Mouse (Mus musculus) bone marrow macrophage, adult 2 months (primary cell): Measurements from ENCODE around the gene Gnb2.

Experiments
- CTCF ChIP-seq: IDR thresholded peaks from 2 replicates; pipeline ENCODE4 v1.5.1; 2012; ENCODE audit warnings: low read depth, mild to moderate bottlenecking, low read length, moderate library complexity
- POLR2A ChIP-seq: IDR thresholded peaks from 2 replicates; pipeline ENCODE4 v1.6.1; 2012; ENCODE audit warnings: mild to moderate bottlenecking, low read depth, low read length, borderline replicate concordance

DNA sequence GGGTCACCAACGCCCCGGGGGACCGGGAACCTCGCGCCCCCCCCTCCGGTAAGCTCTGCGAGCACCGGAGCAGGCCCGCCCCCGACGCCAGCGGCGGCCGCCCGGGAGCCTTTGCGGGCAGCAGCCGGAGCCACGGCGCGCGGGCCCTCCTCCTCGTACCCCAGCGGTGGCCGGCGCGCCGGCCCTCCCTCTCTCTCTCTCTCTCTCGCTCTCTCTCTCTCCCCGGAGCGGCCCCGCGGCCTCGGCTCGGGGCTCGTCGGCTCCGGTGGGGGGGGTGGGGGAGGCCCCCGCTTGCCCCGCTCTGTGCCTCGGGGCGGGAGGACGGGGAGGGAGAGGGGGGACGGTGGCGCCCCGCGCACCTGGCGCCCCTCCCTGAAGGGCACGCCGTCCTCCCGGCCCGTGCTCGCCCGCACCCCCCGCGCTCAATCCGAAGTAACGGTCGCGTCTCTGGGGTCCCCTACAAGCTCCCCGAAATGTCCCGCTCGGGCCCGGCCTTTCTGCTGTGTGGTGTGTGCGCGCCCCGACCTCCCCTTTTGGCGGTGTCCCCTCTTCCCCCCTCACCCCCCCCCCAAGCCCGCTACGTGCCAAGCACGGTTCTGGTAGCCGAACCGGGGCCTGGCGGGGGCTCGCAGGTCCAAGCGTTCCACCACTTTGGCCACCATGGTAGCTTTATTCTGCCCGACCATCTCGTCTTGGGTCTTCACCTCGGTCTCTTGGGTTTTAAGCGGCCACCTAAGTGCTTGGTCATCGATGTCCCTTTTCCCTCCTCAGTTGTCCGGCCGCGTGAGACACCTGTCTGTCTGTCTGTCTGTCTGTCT, 22.5 kb downstream of the Gnb2 start:
- TF ChIP-seq POLR2A, result no peak
- TF ChIP-seq CTCF, result no peak
